Mouse (Mus musculus) urinary bladder, adult 2 months (tissue): ENCODE results near the gene Dhh. TPM values are rescaled to one million over a fixed set of nuclear protein-coding genes. Genes with fewer than 3 reads are reported as not detected.
A peak's percentile ranks its signal among the peaks of the same experiment; 100 is the strongest.

Experiments used
- DNase-seq: peaks from one replicate; pipeline ENCODE4 v3.0.0; 2022; ENCODE audit warnings: low spot score
- polyA plus RNA-seq: library from polyadenylated mRNA; depleted of rRNA; stranded (reverse); fragments of >200 nt; gene quantifications from 2 replicates; pipeline ENCODE4 v1.2.3, GENCODE M21; 2012

The Dhh gene
- polyA plus RNA-seq, 1 experiment = 1.9 TPM

DNA sequence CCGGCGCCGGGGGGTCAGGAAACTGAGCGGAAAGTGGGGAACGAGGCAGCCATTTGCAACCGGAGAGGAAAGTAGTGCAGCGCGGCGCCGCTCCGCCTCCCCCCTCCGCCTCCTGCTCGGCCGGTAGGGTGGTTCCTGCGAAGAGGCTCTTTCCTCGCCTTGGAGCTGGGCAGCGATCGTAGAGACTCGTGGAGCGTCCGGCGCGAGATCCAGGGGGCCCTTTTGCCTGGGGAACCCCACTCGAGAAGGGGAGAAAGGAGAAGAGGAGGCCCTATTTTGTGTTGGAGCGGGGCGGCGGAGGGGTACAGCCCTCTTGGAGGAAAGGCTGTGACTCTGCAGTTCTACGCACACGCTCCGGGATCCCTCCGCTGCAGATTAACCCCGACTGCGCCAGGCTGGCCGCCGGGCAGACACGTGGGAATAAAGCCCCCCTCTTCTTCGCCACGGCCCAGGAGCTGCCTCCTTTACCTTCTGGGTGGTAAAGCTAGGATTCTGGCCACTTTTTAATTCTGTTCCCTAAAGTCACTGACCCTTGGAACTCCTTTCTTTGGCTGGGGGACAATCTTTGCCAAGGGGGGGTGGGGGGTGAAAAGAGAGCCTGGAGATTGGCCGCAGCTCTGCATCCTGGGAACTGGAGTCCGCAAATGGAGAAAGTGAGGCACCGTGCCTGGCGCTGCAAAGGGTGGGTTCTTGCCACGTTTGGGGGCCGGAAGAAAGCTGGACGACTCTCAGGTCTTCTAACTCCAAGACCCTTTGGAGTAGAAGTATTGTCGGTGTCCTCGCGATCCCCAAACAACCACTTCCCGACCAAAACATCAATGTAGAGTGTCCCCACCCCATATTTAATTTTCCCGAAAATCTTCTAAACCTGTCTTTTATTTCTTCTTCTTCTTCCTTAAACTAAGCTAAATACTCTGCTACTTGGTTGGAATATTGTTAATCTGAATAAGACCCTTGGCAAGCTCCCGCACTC is 26.1 kb downstream of the Dhh start:
- peak; percentile 95 for DNase-seq

DNA sequence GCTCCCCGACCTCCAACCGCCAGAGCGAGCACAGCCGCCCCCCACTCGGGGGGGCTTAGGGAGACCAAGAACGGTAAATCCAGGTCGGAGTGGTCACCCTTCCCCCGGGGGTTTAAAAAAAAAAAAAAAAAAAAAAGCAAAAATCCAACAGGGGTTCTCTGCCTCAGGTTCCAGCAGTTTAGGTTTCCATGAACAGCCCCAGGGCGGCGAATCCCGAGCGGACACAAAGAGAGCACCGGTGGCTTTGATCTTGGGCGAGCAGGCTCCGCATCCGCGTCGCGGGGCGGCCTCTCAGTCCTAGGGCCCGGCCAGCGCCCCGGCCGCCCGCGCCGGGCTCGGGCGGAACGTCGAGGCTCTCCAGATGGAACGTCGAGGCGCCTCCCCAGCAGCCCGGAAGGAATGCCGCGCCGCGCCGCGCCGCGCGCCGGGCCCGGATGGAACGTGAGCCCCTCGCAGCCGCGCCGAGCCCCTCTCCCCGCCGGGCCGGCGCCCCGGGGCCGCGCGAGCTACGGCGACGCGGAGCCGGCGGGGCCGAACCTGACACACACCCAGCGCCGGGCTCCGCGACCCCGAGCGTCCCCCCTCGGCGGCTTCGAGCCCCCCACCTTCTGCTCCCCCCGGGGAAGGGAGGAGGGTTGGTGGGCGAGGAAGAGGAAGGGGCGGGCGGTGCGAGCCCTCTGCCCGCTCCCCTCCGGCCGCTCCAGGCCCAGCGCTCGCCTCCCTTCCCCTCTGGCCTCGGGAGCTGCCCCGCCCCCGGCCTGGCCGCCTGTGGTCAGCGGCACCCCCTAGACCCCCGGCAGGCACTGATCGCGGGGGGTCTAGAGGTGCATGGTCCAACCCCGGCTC is 27.0 kb downstream of the Dhh start, which contains the start of gene Kmt2d:
Kmt2d (minus strand) TSS at position 135 of the 846 bp plus-strand sequence.
- no peak for DNase-seq

DNA sequence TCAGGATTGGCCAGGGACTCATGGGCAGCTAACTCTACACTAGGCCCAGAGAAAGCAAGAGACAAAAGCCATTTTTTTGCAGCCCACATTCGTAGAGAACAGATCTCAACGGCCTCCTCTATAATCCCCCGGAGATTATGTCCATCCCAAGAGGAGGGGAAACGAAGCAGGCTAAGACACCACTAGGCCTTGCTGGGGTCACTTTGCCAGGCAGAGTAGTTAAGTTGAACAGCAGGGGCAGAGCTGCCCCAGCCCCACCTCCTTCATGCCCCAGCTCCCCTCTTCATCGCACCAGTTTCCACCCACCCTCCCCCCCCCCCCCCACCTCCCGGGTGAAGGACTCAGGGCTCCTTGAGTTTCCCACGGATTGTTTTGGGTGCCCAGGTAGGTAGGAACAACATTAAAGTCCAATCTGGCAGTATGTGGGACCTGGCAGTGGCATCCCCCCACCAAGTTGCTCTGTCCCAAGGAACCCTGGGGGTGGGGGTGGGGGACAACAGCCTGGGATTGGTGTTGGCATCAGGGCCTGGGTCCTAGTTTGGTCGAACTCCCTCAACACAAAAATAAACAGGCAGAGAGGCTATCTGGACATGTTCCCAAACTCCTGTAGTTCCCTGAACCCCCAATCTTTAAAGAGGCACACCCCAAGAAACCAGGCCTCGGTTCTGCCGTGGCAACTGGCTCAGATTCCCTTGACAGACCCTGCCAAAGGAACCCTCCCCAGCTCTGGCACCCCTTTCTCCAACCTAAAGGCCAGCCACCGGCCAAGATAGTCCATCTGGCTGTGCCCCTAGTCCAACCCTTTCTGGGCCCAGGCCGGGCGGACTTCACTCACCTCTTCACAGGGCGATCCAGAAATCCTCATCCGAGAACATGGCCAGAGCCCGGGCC is 27.9 kb downstream of the Dhh start:
- DNase-seq = peak; percentile 35

DNA sequence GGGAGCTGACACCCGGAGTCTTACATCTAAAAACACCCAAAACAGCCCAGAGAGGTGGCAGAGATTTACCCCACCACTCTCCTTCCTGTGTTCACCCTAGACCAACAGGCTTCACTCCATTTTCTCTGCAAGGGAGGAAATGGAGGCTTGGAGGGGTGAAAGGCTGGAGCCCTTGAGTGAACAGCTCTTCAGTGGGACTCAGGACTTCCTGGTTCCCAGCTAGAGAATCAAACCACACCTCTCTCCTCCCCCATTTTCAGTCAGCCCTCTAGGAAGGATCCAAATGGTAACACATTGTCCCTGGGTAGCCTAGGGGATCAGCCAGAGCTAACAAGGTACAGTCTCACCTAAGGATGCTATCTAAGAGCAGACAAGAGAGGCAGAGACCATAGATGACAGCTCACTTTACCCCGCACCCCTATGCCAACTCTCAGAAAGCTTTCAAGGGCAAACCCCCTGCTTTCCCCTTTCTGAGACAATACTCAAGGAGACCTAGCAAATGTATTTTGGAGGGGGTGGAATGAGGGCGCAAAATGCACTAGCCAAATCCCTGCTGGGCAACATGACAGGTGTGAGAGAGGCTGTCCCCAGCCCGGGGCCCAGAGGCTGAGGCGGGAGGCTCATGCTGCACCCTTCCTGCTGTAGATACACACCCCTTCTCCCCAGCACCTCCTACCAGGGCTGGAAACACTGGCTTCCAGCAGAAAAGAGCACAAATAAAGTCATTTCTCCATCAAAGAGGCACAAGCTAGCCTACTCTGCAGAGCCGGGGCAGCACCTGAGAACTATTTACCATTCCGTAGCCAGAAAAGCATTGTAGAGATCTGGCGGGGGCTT is 28.8 kb downstream of the Dhh start:
- DNase-seq = peak; percentile 20

DNA sequence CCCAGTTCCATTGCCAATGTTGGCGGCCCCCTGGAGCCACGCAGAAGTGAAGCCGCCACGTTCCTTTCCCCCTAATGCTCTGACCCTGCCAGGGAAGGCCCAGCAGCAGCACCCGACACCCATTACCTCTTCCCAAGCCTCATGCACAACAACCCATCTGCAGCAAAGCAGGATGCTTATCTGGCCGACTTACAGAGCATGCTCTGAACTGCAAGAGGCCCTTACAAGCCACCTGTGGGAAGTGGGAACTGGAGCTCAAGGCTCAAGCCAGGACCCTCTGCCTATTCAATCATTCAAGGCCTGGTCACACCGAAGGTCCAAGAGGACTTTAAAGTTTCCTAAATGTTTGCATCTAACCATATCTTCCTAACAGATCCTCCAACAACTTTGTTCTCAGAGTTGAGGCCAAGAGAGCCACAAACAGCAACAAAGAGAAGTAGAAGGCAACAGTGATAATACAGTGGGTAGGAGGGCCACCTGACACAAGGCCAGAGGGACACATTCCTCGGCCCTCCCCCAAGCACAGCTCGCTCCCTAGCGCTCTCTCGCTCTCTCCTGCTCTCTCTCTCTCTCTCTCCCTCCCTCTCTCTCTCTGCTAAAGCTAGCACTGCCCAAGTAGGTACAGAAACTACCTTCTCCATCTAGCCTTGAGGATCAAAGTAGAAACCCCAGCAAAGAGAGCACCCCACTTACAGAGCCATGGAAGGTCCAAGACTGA is 29.8 kb downstream of the Dhh start:
- DNase-seq = peak; percentile 19

- DNase-seq = peak; percentile 23
Measured at GRCm38 (mm10) chr15:98867321-98867720, 31.0 kb downstream of the Dhh start.

DNA sequence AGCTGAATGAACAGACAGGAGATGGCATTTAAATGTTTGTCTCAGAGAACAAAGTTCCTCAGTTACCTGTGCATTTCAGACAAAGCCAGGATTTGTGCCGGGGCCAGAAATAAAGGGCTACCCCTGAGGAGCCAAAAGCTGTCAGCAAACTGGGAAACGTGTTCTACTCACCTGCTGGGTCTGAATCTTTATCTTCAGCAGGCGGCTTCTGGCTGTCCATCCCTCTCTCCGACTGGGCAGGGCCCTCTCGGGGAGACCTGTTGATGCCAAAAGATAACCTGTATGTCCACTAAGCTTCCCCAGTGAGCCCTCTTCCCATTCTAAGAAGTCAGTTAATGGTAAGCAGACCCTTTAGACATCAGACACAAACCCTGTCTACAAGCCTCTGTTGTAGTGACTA is 31.8 kb downstream of the Dhh start:
- no peak for DNase-seq

DNA sequence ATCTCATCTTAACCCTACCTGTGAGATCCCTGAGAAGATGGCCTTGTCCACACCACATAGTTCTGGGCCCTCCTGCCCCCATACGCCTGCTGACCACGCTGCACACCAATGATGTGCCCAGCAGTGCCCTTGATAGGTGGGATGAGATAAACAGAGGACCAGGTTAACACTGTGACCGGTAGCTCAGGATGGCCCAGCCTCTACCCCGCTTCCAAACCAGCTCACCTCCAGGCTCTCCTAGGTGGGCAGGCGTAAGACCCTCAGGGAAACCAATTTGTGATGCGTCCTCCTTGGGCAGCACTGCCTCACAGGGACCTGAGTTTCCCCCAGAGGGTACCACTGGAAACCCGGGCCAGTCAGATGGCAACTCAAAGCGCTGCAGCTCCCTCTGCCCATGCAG is 32.6 kb downstream of the Dhh start:
- peak; percentile 21 for DNase-seq

DNA sequence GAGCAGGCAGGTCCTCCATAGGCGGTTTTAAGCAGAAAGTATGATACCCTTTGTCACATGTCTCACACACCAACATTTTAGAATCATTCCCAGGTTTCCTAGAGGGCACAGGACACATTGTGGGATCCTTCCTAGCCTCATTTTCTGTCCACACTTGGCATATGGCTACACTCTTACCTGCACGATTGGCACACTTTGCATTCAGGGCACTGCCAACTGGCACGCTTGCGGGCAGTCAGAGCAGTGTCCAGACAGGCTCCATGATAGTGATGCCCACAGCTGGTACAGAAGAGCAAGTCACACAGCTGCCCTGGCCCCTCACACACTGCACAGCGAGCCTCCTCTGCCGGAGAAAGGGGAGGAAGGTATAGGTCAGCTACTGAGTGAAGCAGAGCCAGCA is 33.4 kb downstream of the Dhh start:
- no peak for DNase-seq

GRCm38 (mm10) chr15:98863451-98863958 is 34.8 kb downstream of the Dhh start:
- DNase-seq = no peak

- peak; percentile 19 for DNase-seq
Measured at GRCm38 (mm10) chr15:98861701-98862410, 36.5 kb downstream of the Dhh start.

DNA sequence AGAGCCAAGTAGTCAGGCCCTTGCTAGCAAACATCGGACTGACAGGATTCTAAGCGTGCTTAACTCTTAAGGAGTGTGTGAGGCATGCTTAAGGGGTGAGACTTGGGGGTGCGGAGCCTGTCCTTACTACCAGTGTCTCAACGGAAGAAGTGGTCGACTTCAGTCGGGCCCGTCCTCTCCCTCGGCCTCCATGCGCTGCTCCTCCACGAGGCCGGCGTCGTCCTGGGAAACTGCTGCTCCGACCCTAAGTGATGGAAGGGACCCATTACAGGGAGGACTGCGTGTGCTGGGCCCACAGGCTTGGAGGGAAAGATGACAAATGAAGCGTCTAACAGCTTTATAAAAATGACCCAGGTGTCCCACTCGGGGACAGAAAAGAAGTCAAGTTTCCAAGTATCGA is 37.4 kb downstream of the Dhh start:
- DNase-seq = no peak

DNA sequence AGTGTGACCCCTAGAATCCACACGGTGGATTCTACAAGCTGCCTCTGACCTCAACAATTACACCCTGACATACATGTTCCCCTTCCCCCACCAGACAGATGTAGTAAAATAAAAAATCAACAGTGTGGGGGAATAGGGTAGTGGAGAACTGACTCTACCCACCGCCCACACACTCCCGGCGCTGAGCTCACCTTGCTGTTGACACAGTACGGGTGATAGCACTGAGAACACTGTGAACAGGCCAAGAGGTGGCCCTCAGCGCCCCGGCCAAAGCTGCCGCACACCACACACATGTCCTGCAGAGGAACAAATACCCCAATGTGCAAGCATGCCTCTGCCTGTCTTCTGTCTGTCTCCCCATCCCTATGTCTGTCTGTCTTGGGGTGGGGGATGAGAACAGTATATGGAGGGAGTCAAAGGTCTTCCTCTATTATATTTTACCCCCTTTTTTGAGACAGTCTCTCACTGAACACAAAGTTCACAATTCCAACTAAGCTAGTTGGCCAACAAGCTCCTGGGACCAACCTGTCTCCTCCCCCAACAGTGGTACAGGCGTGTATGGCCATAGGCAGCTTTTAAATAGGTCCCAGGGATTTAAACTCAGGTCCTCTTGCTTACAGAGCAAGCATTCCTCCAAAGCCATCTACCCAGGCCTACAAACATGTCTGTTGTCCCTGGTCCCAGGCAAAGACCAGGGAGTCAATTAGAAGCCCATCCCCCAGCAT is 38.9 kb downstream of the Dhh start:
- DNase-seq = peak; percentile 18

DNA sequence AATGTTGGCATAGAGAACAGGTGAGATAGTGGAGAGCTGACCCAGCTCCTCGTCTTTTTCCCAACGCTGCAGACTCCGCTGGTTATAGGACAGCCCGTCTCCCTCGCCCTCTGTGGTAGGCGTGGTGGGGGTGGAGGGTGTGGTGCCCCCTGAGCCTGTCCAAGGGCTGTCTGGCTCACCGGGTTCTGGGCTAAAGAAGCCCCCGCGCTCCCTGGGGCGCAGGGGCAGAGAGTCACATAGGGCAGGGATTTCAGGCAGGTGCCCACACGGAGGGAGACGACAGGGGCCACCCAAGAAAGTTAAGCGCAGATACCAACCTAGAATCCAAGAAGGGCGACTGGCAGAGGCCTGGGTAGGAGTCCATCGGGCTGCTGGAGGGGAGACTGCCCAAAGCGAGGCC is 44.1 kb downstream of the Dhh start:
- DNase-seq = no peak

- DNase-seq = no peak
Measured at GRCm38 (mm10) chr15:98853161-98853937, 45.0 kb downstream of the Dhh start.

DNA sequence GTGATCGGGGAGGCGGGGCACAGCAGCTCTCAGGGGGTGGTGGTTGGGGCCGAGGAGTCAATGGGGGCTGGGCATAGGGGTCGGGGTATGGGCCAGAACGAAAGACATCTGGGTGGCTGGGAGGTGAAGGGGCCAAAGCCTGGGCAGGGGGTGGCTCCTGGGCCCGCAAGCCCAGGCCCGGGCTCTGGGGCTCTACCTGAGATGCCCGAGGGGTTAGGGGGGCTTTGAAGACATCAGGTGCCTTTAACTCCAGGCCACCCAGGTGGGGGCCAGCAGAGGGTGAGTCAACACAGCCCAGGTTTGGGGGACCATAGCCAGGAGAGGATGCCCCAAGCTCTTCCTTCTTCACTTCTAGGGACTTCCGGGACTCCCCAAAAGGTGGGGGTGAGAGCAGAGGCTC is 45.6 kb downstream of the Dhh start:
- no peak for DNase-seq

- no peak for DNase-seq
Measured at GRCm38 (mm10) chr15:98852071-98852470, 46.3 kb downstream of the Dhh start.
